Mouse (Mus musculus) thymus, postnatal 10 days (tissue): Measurements from ENCODE around the gene Evc.
A peak's percentile ranks its signal among the peaks of the same experiment; 100 is the strongest.

ENCODE experiments used
- DNase-seq, 2 experiments: peaks; one replicate each; pipeline ENCODE4 v3.0.0; 2021; ENCODE audit warnings: low spot score in 2 of 2

The Evc gene

GRCm38 (mm10) chr5:37310026-37310425 is 26.7 kb downstream of the Evc start:
- no peak for DNase-seq

GRCm38 (mm10) chr5:37298370-37298769 is 38.3 kb downstream of the Evc start:
- peak in 1 of 2 experiments; percentile 24 for DNase-seq

- no peak for DNase-seq
Measured at GRCm38 (mm10) chr5:37296717-37297116, 40.0 kb downstream of the Evc start.

- DNase-seq: peak in 1 of 2 experiments; percentile 25
Measured at GRCm38 (mm10) chr5:37290983-37291382, 45.7 kb downstream of the Evc start.

GRCm38 (mm10) chr5:37289236-37289635 is 47.5 kb downstream of the Evc start:
- DNase-seq: peak in 1 of 2 experiments; percentile 33

- DNase-seq: peak; percentile 24 to 50
Measured at GRCm38 (mm10) chr5:37288374-37288773, 48.3 kb downstream of the Evc start.

DNA sequence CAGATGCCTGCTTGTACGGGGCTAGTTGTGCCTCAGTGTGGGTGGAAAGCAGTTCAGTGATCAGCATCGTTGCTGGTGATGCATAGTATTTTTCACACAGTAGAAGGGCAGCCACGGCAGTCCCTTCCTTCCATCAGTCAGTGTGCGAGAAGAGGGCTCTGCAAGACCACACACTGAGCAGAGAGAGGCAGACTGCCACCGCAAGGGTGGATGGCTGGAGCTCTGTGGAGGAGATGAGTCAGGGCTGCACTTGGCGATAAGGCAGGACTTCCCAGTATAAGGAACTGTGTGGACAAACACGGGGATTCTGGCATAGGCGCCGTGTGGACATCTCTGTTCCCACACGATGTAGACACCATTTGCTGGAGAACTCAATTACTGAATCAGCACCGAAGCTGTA is 55.7 kb downstream of the Evc start:
- DNase-seq: no peak

GRCm38 (mm10) chr5:37263816-37264215 is 72.9 kb downstream of the Evc start:
- no peak for DNase-seq

DNA sequence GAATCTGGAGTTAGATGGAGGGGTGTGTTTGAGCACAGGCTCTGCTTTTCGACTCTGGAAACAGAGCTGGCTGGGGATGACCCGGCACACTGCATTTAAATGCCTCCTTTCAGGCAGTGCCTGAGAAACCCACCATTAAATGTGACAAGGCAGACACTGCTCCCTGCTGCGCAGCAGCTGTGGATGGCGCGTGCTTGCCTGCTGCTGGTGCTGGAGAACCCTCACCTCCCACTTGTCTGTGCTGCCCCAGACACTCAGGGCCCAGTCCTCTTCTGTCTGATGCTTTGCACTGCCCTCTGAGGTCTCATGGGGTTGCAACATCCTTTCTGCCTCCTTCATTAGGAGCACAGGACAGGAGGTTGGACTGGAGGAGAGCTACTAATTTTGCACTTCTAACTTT is 75.0 kb downstream of the Evc start:
- no peak for DNase-seq

- DNase-seq: no peak
Measured at GRCm38 (mm10) chr5:37257243-37257642, 79.5 kb downstream of the Evc start.

DNA sequence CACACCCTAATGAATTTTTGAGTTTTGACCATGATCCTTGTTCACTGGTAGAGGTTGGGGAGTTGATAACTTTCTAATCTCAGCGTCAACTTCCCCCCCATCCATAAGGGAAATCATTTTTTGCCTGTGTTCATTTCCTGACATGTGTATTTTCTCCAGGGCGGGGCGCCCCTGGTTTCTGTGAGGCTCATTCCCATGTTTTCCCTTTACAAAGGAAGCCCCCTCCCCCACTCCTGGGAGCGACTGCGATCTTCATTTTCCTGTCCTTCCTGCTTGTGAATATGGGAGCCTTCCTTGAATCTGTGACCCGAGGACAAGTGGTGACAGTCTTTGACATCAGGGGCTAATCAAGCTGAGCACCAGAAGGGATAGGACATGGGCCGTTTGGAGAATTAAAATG is 79.9 kb downstream of the Evc start:
- DNase-seq: no peak

- no peak for DNase-seq
Measured at GRCm38 (mm10) chr5:37254523-37254922, 82.2 kb downstream of the Evc start.

DNA sequence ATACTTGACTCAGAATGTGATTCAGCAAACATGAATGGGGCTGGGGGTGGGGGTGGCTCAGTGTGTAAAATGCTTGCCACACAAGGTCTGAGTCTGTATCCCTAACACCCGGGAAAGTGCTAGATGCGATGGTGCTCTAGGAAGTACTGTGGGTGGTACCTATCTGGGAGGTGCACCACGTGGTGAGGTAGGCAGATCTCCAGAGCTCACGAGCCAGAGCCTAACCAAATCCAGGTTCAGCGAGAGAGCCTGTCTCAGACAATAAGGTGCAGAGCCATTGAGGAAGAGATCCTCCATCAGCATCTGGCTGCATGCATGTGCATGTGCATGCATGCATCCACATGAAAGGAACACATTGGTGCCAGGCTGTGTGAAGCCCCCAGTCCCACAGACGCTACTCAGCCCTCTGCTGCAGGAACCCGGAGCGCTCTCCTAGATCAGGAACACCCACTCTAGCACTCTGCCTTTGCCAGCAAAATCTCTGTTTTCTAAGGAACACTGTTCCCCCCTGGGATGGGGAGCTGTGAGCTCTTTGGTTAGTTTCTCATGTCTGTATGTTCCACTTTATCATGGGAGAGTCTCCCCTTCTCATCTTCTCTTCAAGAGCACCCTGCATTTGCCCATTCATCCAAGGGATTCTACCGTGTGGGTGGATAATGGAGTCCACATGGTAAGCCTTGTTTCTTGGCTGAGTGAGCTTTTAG is 84.4 kb downstream of the Evc start:
- no peak for DNase-seq

DNA sequence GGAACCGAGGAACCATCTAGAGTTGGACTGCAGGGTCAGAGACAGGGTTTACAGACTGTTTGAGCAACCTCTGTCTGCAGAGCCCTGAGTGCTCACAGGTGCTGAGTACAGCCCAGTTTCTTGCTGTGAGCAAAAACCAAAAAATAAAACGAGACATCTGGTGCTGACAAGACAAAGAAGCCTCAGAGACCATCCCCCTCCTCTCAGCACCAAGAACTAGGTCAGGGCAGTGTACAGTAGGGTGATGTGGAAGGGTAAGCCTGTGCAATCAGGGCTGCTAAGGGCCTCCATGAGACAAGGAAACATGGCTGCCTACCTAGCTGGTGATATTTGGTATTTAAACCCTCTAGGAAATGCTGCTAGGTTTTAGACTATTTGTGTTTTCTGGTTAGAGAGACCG is 85.1 kb downstream of the Evc start:
- peak in 1 of 2 experiments; percentile 38 for DNase-seq

GRCm38 (mm10) chr5:37248870-37249269 is 87.8 kb downstream of the Evc start:
- no peak for DNase-seq

GRCm38 (mm10) chr5:37247456-37247855 is 89.2 kb downstream of the Evc start:
- no peak for DNase-seq

GRCm38 (mm10) chr5:37246138-37246910 is 90.4 kb downstream of the Evc start:
- peak; percentile 55 to 68 for DNase-seq

DNA sequence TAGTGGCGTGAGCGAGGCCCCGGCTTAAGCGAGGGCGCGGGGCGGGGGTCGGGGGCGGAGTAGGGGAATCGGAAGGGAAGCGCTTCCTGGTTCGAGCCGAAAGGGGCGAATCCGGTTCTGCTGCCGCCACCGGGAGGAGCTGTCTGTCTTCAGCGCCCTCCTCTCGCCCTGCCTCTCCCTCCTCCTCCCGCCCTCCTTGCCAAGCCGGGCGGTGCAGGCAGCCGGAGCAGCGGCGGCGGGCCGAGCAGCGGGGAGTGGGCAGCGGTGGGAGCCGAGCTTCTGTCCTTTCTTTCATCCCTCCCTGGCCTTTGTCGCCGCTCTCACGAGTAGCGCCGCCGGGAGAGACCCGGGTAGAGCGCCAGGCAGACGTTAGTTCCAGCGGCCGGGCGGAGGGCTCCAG is 91.0 kb downstream of the Evc start:
- DNase-seq: peak; percentile 57 to 62

GRCm38 (mm10) chr5:37244666-37245242 is 91.9 kb downstream of the Evc start:
- no peak for DNase-seq

GRCm38 (mm10) chr5:37244161-37244560 is 92.5 kb downstream of the Evc start:
- no peak for DNase-seq

GRCm38 (mm10) chr5:37243169-37243886 is 93.4 kb downstream of the Evc start:
- DNase-seq: peak in 1 of 2 experiments; percentile 72
